Mouse (Mus musculus) left cerebral cortex, adult 2 months (tissue): ENCODE measurements around the gene Gm36864. TPM values are rescaled to one million over a fixed set of nuclear protein-coding genes. Genes with fewer than 3 reads are reported as not detected.
A peak's percentile ranks its signal among the peaks of the same experiment; 100 is the strongest.

Source experiments
- DNase-seq, 2 experiments: peaks; one replicate each; pipeline ENCODE4 v3.0.0; 2021 to 2022; ENCODE audit warnings: low spot score in 2 of 2, mixed read lengths in 1 of 2; ENCODE audit errors: extremely low spot score in 1 of 2
- H3K27ac ChIP-seq: fragments of 200-600 bp; 2 replicates; pipeline ENCODE4 v1.8.1; 2022
- H3K4me3 ChIP-seq: fragments of 200-600 bp; 2 replicates; pipeline ENCODE4 v1.8.1; 2022
- CTCF ChIP-seq: fragments of 200-600 bp; IDR thresholded peaks from 2 replicates; pipeline ENCODE4 v1.8.1; 2022; ENCODE audit warnings: antibody characterized with exemption, mild to moderate bottlenecking, moderate library complexity
- intact Hi-C: fragments of 180-260 bp; cut with DNase I; formaldehyde crosslinking; loops from one replicate; pipeline ENCODE4 v1.15.1; 2025
- total RNA-seq, 2 experiments: library from RNA; stranded (reverse); gene quantifications; 2 replicates each; pipeline ENCODE4 v1.2.3; 2021

The Gm36864 gene
- total RNA-seq, 2 experiments from 2014 or later, result not detected

GRCm38 (mm10) chr7:44262791-44263643 lies 27.0 kb downstream of the Gm36864 start:
- intact Hi-C loops, result loop anchor here (1.0 to 2.0 kb wide), 4 partner anchors 42 to 298 kb away; no protein-coding TSS in a partner anchor
- Histone ChIP-seq H3K4me3 (peak overlapping the region; percentile 49), H3K27ac (no peak overlapping the region)
- peak; percentile 93 to 98 for DNase-seq
- peak; percentile 98 for TF ChIP-seq CTCF

GRCm38 (mm10) chr7:44268117-44268516 lies 32.1 kb downstream of the Gm36864 start:
- no peak overlapping the region for H3K4me3 ChIP-seq
- no peak for TF ChIP-seq CTCF
- DNase-seq, result no peak
- H3K27ac ChIP-seq, result no peak overlapping the region
- intact Hi-C loops, result no loop called here

- Histone ChIP-seq H3K4me3 (no peak overlapping the region), H3K27ac (no peak overlapping the region)
- no peak for DNase-seq
- intact Hi-C loops, result no loop called here
- TF ChIP-seq CTCF, result no peak
These were observed 33.4 kb downstream of the Gm36864 start for GRCm38 (mm10) chr7:44269397-44269796.

GRCm38 (mm10) chr7:44271309-44271708 lies 35.3 kb downstream of the Gm36864 start:
- Histone ChIP-seq H3K27ac (no peak overlapping the region), H3K4me3 (no peak overlapping the region)
- no peak for TF ChIP-seq CTCF
- DNase-seq, result no peak
- intact Hi-C loops, result no loop called here

- intact Hi-C loops, result no loop called here
- Histone ChIP-seq H3K27ac (no peak overlapping the region), H3K4me3 (no peak overlapping the region)
- DNase-seq, result no peak
- no peak for TF ChIP-seq CTCF
These were observed 36.6 kb downstream of the Gm36864 start for GRCm38 (mm10) chr7:44272546-44272945.

GRCm38 (mm10) chr7:44273446-44273845 lies 37.5 kb downstream of the Gm36864 start:
- no peak overlapping the region for H3K27ac ChIP-seq
- DNase-seq, result no peak
- H3K4me3 ChIP-seq, result no peak overlapping the region
- no peak for TF ChIP-seq CTCF
- intact Hi-C loops, result no loop called here

- no peak for DNase-seq
- Histone ChIP-seq H3K4me3 (no peak overlapping the region), H3K27ac (no peak overlapping the region)
- intact Hi-C loops, result no loop called here
- no peak for TF ChIP-seq CTCF
These were observed 38.1 kb downstream of the Gm36864 start for GRCm38 (mm10) chr7:44274096-44274495.

- no peak overlapping the region for H3K27ac ChIP-seq
- TF ChIP-seq CTCF, result peak; percentile 5
- intact Hi-C loops, result loop anchor here (5.0 kb wide), 1 partner anchor 77 kb away; no protein-coding TSS in a partner anchor
- H3K4me3 ChIP-seq, result no peak overlapping the region
- DNase-seq, result no peak
These were observed 39.6 kb downstream of the Gm36864 start for GRCm38 (mm10) chr7:44275546-44275945.

GRCm38 (mm10) chr7:44276461-44277249 lies 40.7 kb downstream of the Gm36864 start:
- H3K27ac ChIP-seq, result no peak overlapping the region
- intact Hi-C loops, result loop anchor here (5.0 kb wide), 1 partner anchor 76 kb away; no protein-coding TSS in a partner anchor
- H3K4me3 ChIP-seq, result no peak overlapping the region
- no peak for DNase-seq
- no peak for TF ChIP-seq CTCF

- intact Hi-C loops, result loop anchor here (5.0 kb wide), 1 partner anchor 75 kb away; no protein-coding TSS in a partner anchor
- Histone ChIP-seq H3K27ac (no peak overlapping the region), H3K4me3 (no peak overlapping the region)
- peak in 1 of 2 experiments; percentile 69 for DNase-seq
- TF ChIP-seq CTCF, result peak; percentile 58
These were observed 41.3 kb downstream of the Gm36864 start for GRCm38 (mm10) chr7:44277250-44277622.

GRCm38 (mm10) chr7:44280959-44281358 lies 45.0 kb downstream of the Gm36864 start:
- no peak overlapping the region for H3K4me3 ChIP-seq
- H3K27ac ChIP-seq, result no peak overlapping the region; the same call in 1 of the 2 replicates
- no peak for DNase-seq
- intact Hi-C loops, result no loop called here
- TF ChIP-seq CTCF, result no peak

- DNase-seq, result no peak
- Histone ChIP-seq H3K4me3 (no peak overlapping the region), H3K27ac (peak overlapping the region; percentile 40; the same call in 1 of the 2 replicates)
- no peak for TF ChIP-seq CTCF
- intact Hi-C loops, result no loop called here
These were observed 45.6 kb downstream of the Gm36864 start for GRCm38 (mm10) chr7:44281586-44281985.
